Mouse (Mus musculus): ENCODE measurements around the gene Gga3. TPM values are rescaled to one million over a fixed set of nuclear protein-coding genes. Genes with fewer than 3 reads are reported as not detected.

The Gga3 gene
- polyA plus RNA-seq, 1 experiment from 2014 or later = 17.9 TPM

- no peaks in the 10 kb centered on the region for H3K9me3 ChIP-seq (replicated peaks; ENCODE audit: control insufficient read depth, low read length)
- H3K27me3 ChIP-seq (ENCODE audit: control insufficient read depth, insufficient read depth, low read length) = no peaks in the 10 kb centered on the region
- peak overlapping the region; percentile 99 for H3K4me2 ChIP-seq
- peak overlapping the region; percentile 81 for H3K9ac ChIP-seq (ENCODE audit: low read depth, low read length)
- WGBS (ENCODE audit: insufficient replicate concordance) = under 1% methylated on average over 13 of the region's 13 CpGs
- peak overlapping the region; percentile 88 for H3K27ac ChIP-seq (ENCODE audit: low read depth, low read length)
- no peak for ATAC-seq (replicated peaks; ENCODE audit: insufficient number of reproducible peaks, low FRiP score, low TSS enrichment)
- peak overlapping the region; percentile 68 for H3K4me3 ChIP-seq (ENCODE audit: low read depth, low read length)
- H3K36me3 ChIP-seq (ENCODE audit: control insufficient read depth, insufficient read depth, low read length) = peaks cover 21% of the 10 kb centered on the region
- peaks cover 18% of the 10 kb centered on the region for H3K4me1 ChIP-seq (ENCODE audit: control insufficient read depth, insufficient read depth, low read length)
Observed at GRCm38 (mm10) chr11:115612059-115612409, 8.2 kb upstream of the Gga3 start.

- H3K36me3 ChIP-seq (ENCODE audit: control insufficient read depth, insufficient read depth, low read length) = peaks cover 30% of the 10 kb centered on the region
- H3K27ac ChIP-seq (ENCODE audit: low read depth, low read length) = no peak overlapping the region
- no peak for ATAC-seq (replicated peaks; ENCODE audit: insufficient number of reproducible peaks, low FRiP score, low TSS enrichment)
- H3K4me3 ChIP-seq (ENCODE audit: low read depth, low read length) = no peak overlapping the region
- H3K4me1 ChIP-seq (ENCODE audit: control insufficient read depth, insufficient read depth, low read length) = peaks cover 18% of the 10 kb centered on the region
- no peaks in the 10 kb centered on the region for H3K27me3 ChIP-seq (ENCODE audit: control insufficient read depth, insufficient read depth, low read length)
- H3K9ac ChIP-seq (ENCODE audit: low read depth, low read length) = 0 out of 2 replicates have a peak overlapping the region, but pooled peaks have one; percentile 81
- H3K4me2 ChIP-seq = no peak overlapping the region
- WGBS (ENCODE audit: insufficient replicate concordance) = 73% methylated on average over 6 of the region's 6 CpGs
- no peaks in the 10 kb centered on the region for H3K9me3 ChIP-seq (replicated peaks; ENCODE audit: control insufficient read depth, low read length)
Observed at GRCm38 (mm10) chr11:115611173-115611572, 7.3 kb upstream of the Gga3 start.

GRCm38 (mm10) chr11:115609576-115609975, 5.7 kb upstream of the Gga3 start:
- Histone ChIP-seq H3K4me2 (no peak overlapping the region), H3K4me1 (ENCODE audit: control insufficient read depth, insufficient read depth, low read length) (peaks cover 23% of the 10 kb centered on the region), H3K27me3 (ENCODE audit: control insufficient read depth, insufficient read depth, low read length) (no peaks in the 10 kb centered on the region), H3K9ac (ENCODE audit: low read depth, low read length) (no peak overlapping the region), H3K9me3 (replicated peaks; ENCODE audit: control insufficient read depth, low read length) (no peaks in the 10 kb centered on the region), H3K27ac (ENCODE audit: low read depth, low read length) (no peak overlapping the region), H3K4me3 (ENCODE audit: low read depth, low read length) (no peak overlapping the region), H3K36me3 (ENCODE audit: control insufficient read depth, insufficient read depth, low read length) (peaks cover 31% of the 10 kb centered on the region)
- no peak for ATAC-seq (replicated peaks; ENCODE audit: insufficient number of reproducible peaks, low FRiP score, low TSS enrichment)
- 58% methylated on average over 3 of the region's 3 CpGs for WGBS (ENCODE audit: insufficient replicate concordance)

- Histone ChIP-seq H3K36me3 (ENCODE audit: control insufficient read depth, insufficient read depth, low read length) (peaks cover 31% of the 10 kb centered on the region), H3K9me3 (replicated peaks; ENCODE audit: control insufficient read depth, low read length) (no peaks in the 10 kb centered on the region), H3K9ac (ENCODE audit: low read depth, low read length) (no peak overlapping the region), H3K4me1 (ENCODE audit: control insufficient read depth, insufficient read depth, low read length) (peaks cover 19% of the 10 kb centered on the region), H3K27ac (ENCODE audit: low read depth, low read length) (no peak overlapping the region), H3K4me2 (no peak overlapping the region), H3K4me3 (ENCODE audit: low read depth, low read length) (no peak overlapping the region), H3K27me3 (ENCODE audit: control insufficient read depth, insufficient read depth, low read length) (no peaks in the 10 kb centered on the region)
- WGBS (ENCODE audit: insufficient replicate concordance) = 77% methylated on average over 23 of the region's 23 CpGs
- no peak for ATAC-seq (replicated peaks; ENCODE audit: insufficient number of reproducible peaks, low FRiP score, low TSS enrichment)
Observed at GRCm38 (mm10) chr11:115608421-115609399, 4.9 kb upstream of the Gga3 start.

GRCm38 (mm10) chr11:115606733-115607132, 2.9 kb upstream of the Gga3 start:
- Histone ChIP-seq H3K4me2 (no peak overlapping the region), H3K9me3 (replicated peaks; ENCODE audit: control insufficient read depth, low read length) (no peaks in the 10 kb centered on the region), H3K9ac (ENCODE audit: low read depth, low read length) (no peak overlapping the region), H3K27ac (ENCODE audit: low read depth, low read length) (no peak overlapping the region), H3K36me3 (ENCODE audit: control insufficient read depth, insufficient read depth, low read length) (peaks cover 31% of the 10 kb centered on the region), H3K4me1 (ENCODE audit: control insufficient read depth, insufficient read depth, low read length) (peaks cover 24% of the 10 kb centered on the region), H3K4me3 (ENCODE audit: low read depth, low read length) (no peak overlapping the region), H3K27me3 (ENCODE audit: control insufficient read depth, insufficient read depth, low read length) (no peaks in the 10 kb centered on the region)
- WGBS (ENCODE audit: insufficient replicate concordance) = 91% methylated on average over 18 of the region's 18 CpGs
- ATAC-seq (replicated peaks; ENCODE audit: insufficient number of reproducible peaks, low FRiP score, low TSS enrichment) = no peak

- peaks cover 32% of the 10 kb centered on the region for H3K4me1 ChIP-seq (ENCODE audit: control insufficient read depth, insufficient read depth, low read length)
- peak overlapping the region; percentile 89 for H3K9ac ChIP-seq (ENCODE audit: low read depth, low read length)
- ATAC-seq (replicated peaks; ENCODE audit: insufficient number of reproducible peaks, low FRiP score, low TSS enrichment) = no peak
- WGBS (ENCODE audit: insufficient replicate concordance) = under 1% methylated on average over 26 of the region's 26 CpGs
- H3K9me3 ChIP-seq (replicated peaks; ENCODE audit: control insufficient read depth, low read length) = no peaks in the 10 kb centered on the region
- H3K36me3 ChIP-seq (ENCODE audit: control insufficient read depth, insufficient read depth, low read length) = peaks cover 33% of the 10 kb centered on the region
- H3K27me3 ChIP-seq (ENCODE audit: control insufficient read depth, insufficient read depth, low read length) = no peaks in the 10 kb centered on the region
- H3K4me2 ChIP-seq = peak overlapping the region; percentile 84
- peak overlapping the region; percentile 88 for H3K27ac ChIP-seq (ENCODE audit: low read depth, low read length)
- peak overlapping the region; percentile 91 for H3K4me3 ChIP-seq (ENCODE audit: low read depth, low read length)
Observed at GRCm38 (mm10) chr11:115604304-115604696, 449 bp upstream of the Gga3 start.

GRCm38 (mm10) chr11:115603128-115603475, 749 bp downstream of the Gga3 start:
- Histone ChIP-seq H3K27me3 (ENCODE audit: control insufficient read depth, insufficient read depth, low read length) (no peaks in the 10 kb centered on the region), H3K9me3 (replicated peaks; ENCODE audit: control insufficient read depth, low read length) (no peaks in the 10 kb centered on the region), H3K36me3 (ENCODE audit: control insufficient read depth, insufficient read depth, low read length) (peaks cover 24% of the 10 kb centered on the region), H3K4me2 (peak overlapping the region; percentile 84), H3K9ac (ENCODE audit: low read depth, low read length) (peak overlapping the region; percentile 89), H3K27ac (ENCODE audit: low read depth, low read length) (peak overlapping the region; percentile 88), H3K4me3 (ENCODE audit: low read depth, low read length) (peak overlapping the region; percentile 91), H3K4me1 (ENCODE audit: control insufficient read depth, insufficient read depth, low read length) (peaks cover 32% of the 10 kb centered on the region)
- 5% methylated on average over 15 of the region's 15 CpGs for WGBS (ENCODE audit: insufficient replicate concordance)
- ATAC-seq (replicated peaks; ENCODE audit: insufficient number of reproducible peaks, low FRiP score, low TSS enrichment) = no peak

- ATAC-seq (replicated peaks; ENCODE audit: insufficient number of reproducible peaks, low FRiP score, low TSS enrichment) = no peak
- Histone ChIP-seq H3K9ac (ENCODE audit: low read depth, low read length) (no peak overlapping the region), H3K4me3 (ENCODE audit: low read depth, low read length) (no peak overlapping the region)
Observed at GRCm38 (mm10) chr11:115601174-115601573, 2.7 kb downstream of the Gga3 start.

More at GRCm38 (mm10) chr11:115601174-115601573, 2.7 kb downstream of the Gga3 start:
- Histone ChIP-seq H3K27me3 (ENCODE audit: control insufficient read depth, insufficient read depth, low read length) (no peaks in the 10 kb centered on the region), H3K4me2 (no peak overlapping the region; the same call in 1 of the 2 replicates), H3K9me3 (replicated peaks; ENCODE audit: control insufficient read depth, low read length) (no peaks in the 10 kb centered on the region), H3K27ac (ENCODE audit: low read depth, low read length) (no peak overlapping the region), H3K36me3 (ENCODE audit: control insufficient read depth, insufficient read depth, low read length) (peaks cover 12% of the 10 kb centered on the region), H3K4me1 (ENCODE audit: control insufficient read depth, insufficient read depth, low read length) (peaks cover 32% of the 10 kb centered on the region)
- WGBS (ENCODE audit: insufficient replicate concordance) = 57% methylated on average over 4 of the region's 4 CpGs
